Mouse (Mus musculus) pancreas, adult 10 weeks (tissue): ENCODE results near the gene AF366264. TPM values are rescaled to one million over a fixed set of nuclear protein-coding genes. Genes with fewer than 3 reads are reported as not detected.

Experiments
- polyA plus RNA-seq: library from polyadenylated mRNA; stranded (reverse); fragments of 350-450 nt; fragmentation: Illumina TruSeq; extraction: RNeasy Lipid Tissue Mini Kit (QIAGEN cat#74804); gene quantifications from one replicate; pipeline ENCODE4 v1.2.3, GENCODE M21; 2015; ENCODE audit warnings: low read depth, low replicate concordance; ENCODE audit not compliant: insufficient read depth

Gene AF366264
- not detected for polyA plus RNA-seq

GRCm38 (mm10) chr8:13838289-13838688, at the start of gene AF366264:
Gene AF366264 (minus strand): TSS chr8:13838389.

DNA sequence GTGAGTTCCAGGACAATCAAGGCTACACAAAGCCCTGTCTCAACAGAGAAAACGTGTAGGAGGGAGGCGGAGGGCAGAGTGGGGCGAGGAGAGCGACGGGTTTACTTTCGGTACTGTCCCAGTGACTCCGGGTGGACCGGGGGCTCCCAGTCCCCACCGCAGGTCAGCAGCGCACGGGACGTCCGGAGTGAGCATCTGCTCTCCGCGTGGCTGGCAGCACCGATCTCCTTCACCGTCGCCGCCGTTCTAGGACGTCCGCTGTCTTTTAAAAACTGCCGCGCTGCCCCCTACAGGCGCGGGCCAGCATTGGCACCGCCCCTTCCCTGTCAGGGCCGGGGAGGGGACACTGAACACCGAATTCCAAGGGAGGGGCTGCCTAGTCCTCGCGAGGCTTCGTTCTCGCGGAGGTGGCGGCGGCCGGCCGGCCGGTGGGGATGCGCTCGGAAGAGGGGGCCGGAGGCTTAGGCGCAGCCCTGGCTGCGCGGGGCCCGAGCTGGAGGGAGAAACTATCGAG, 52.9 kb downstream of the AF366264 start, which contains the start of gene Upf3a:
Upf3a (plus strand) TSS at position 366 of the 514 bp plus-strand sequence.

Other genes starting within 250 kb of the AF366264 start
- 6.0 TPM for gene Rasa3, start 160.8 kb downstream of the AF366264 start, polyA plus RNA-seq
- not detected for gene Cfap97d2, start 132.5 kb downstream of the AF366264 start, polyA plus RNA-seq
- 14.3 TPM for gene Cdc16, start 80.7 kb downstream of the AF366264 start, polyA plus RNA-seq
- 6.4 TPM for gene Upf3a, start 52.8 kb downstream of the AF366264 start, polyA plus RNA-seq
- 2.3 TPM for gene Champ1, start 31.3 kb upstream of the AF366264 start, polyA plus RNA-seq
- gene Coprs, start 51.9 kb upstream of the AF366264 start, polyA plus RNA-seq: 6.0 TPM